Mouse (Mus musculus) 3T3-L1 (cell line): ENCODE measurements around the gene Ccnj.

Experiments used
- DNase-seq: peaks from one replicate; pipeline ENCODE4 v3.0.0-alpha.2; 2015; ENCODE audit warnings: low read depth, low spot score

The Ccnj gene

DNA sequence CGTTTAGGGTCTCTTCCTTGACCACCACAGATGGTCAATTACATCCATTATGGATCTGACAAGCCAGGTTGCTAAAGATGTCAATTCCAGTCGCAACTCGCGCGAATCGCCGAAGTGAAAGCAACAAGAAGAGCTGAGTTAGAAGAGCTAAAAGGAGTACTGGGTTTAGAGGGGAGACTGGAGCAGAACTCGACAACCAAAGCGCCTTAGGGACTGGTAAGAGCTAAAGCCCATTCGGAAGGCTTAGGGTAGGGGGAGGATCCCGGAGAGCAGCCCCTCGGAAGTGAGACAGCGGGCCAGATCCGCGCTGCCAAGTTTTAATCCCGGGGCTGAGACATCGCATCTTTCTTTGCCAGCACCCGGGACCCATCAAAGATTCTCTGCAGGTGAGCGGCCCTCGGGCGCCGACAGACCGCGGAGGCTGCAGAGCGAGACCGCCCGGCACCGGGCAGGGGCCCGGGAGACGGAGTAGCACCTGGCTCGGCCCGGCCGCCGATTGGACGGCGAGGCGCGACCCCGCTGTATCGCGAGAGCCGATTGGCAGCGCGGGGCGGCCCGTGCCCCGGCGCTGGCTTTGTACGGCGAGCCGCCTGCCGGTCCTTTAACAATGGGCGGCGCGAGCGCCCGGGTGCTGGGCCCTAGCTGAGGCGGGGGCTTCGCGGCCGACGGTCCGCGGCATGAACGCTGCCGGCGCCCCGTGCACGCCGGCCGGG, at the start of gene Ccnj:
Gene Ccnj (plus strand): TSS at position 577 of the 713 bp plus-strand sequence.
- peak; percentile 77 for DNase-seq

- no peak for DNase-seq
Measured at GRCm38 (mm10) chr19:40788004-40788714, 42.9 kb upstream of the Ccnj start.

- DNase-seq: peak; percentile 10
Measured at GRCm38 (mm10) chr19:40788715-40789084, 42.4 kb upstream of the Ccnj start.

GRCm38 (mm10) chr19:40805176-40805737, 25.8 kb upstream of the Ccnj start:
- DNase-seq: no peak

DNA sequence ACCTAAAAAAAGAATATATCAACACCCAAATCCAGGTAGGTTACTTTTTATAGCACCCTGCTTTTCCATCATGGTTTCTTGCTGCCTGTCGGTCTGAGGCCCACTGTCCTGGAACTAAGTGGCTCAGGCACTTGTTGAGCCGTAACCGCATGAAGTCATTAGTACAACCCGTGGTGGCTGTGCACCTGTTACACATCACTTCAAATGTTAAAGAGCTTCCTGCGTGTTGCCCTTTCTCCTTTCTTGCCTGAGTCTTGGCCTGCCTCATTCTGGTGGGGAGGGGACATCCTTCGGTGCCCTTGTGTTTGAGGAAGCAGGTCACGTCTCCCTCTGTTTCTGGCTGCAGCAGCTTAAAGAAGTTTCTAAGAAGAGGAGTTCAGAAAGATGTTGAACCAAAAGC, 21.2 kb upstream of the Ccnj start:
- DNase-seq: no peak

DNA sequence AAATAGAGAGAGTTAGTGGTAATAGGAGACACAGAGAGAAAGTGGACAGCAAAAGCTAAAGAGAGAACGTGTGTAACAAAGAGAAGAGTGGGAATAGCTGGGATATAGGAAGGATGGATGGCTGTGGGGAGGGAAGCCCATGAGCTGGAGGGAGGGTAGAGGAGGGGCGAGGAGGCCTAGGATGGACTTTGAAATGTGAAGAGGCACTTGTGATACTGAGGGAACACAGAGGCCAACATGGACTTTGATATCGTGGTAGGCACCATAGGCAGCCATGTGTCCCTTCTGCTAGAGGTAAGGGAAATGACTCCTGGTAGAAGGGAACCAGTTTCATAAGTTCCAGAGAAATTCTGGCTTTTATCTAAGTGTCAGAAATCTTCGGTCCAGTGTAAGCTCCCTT, 19.2 kb upstream of the Ccnj start:
- no peak for DNase-seq

- DNase-seq: no peak
Measured at GRCm38 (mm10) chr19:40812778-40813177, 18.3 kb upstream of the Ccnj start.

DNA sequence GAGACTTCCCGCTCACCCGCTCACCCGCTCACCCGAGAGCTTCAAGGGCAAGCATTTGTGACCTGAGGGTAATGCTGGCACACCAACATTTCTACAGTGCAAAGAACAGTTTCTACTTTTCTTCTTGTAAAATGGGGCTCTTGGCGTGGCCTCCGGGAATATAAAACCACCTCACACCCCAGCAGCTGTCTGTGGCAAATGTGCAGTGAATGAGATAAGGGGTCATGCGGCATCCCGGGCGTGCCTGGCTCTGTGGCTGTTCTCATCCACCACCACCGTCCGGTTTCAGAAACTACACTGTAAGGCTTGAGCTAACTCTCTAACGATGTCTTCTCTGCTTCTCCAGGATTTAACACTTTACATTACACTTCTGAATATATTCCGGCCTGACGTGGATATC, 17.7 kb upstream of the Ccnj start:
- no peak for DNase-seq

DNA sequence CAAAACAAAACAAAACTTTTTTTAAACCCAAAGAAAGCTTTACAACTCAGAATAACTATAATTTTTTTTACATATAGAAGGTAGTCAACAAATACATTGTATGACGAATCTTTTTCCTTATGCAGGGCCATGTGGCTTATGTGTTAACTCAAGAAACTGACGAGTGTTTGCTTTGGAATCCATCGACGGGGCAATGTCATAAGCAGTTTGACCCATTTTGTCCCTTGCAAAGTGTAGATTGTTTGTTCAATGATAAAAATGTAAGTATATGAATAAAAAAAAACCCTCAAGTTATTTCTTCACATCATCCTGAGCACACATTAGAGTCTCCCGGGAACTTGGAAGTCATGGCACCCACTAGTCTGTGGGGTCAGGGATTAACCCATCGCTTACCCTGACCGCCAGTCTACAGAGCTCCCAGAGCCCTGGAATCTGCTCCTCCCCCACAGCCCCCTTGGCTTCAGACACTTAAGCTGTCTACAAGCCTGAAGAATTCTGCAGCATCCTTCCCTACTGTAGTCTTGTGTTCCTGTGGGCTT, 15.4 kb upstream of the Ccnj start:
- DNase-seq: no peak

GRCm38 (mm10) chr19:40817901-40818532, 13.1 kb upstream of the Ccnj start:
- DNase-seq: no peak

GRCm38 (mm10) chr19:40818764-40819163, 12.3 kb upstream of the Ccnj start:
- DNase-seq: no peak

- DNase-seq: no peak
Measured at GRCm38 (mm10) chr19:40821306-40821825, 9.7 kb upstream of the Ccnj start.

GRCm38 (mm10) chr19:40825636-40826035, 5.4 kb upstream of the Ccnj start:
- DNase-seq: no peak

DNA sequence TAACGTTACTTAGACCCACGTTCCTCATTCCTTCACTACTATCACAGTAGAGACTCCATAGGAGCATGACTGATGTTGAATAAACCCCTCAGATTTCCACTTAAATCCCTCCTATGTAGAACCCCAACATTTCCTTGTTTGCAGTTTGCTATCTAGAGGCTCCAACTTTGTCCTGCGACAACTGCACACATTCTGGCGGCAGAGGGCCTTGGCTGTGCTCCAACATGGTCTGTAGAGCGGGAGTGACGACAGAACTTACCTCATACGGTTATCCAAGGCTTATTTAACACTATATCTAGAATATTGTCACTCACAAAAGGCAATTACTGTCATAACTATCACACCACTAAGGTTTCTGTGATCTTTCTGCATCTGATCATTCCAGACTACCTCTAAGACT, 4.3 kb upstream of the Ccnj start:
- no peak for DNase-seq

GRCm38 (mm10) chr19:40830198-40830597, 881 bp upstream of the Ccnj start:
- DNase-seq: no peak

DNA sequence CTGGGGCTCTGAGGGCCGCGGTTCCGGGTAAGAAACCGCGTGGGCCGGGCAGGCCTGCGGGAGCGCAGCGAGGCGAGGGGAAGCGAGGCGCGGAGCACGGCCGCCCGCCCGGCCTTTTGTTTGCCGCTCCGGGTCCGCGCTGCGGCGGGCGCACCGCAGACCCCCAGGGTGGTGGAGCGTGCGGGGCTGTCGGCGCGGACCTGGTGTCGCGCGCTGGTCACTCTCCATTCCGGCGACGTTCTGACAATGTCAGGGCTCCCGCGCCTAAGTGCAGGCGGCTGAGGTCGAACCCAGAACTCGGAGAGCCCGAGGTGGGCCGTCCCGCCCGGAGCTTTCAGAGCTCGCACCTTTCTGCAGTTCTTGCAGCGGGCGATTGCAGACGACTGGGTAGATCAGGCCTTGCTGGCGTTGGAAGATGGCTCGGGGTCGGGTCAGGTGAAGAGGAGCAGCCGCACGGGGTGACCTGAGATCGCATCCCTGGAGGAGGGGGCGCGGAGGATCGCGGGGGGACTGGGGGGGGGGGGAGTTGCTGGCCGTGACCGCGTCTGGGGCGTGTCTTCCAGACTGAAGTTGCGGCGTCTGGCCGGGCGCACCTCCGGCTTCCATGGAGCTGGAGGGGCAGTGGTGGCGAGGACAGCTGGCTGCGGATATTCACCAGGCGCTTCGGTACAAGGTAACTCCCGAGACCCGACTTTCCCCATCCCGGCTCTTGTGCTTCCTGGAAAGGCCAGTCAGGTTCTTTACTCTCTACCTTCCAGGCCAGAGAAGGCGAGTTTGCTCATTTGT, 530 bp downstream of the Ccnj start:
- peak; percentile 45 for DNase-seq

DNA sequence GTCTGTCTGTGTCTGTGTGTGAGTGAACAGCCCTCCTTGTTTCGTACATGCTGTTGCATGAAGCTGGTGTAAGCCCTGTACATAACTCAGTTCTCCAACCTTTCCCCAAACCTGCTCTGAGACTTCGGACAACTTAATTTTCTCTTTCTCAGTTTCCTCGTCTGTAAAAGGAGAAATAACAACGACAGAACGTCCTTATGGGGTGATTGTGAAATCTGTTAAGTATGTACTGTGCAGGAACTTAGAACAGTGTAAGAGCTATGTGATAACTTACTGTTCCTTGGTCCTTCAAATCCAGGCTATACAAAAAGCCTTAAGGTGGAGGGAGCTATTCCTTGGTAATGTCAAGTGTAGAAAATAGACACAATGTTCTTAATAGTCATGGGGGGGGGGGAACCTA, 1.3 kb downstream of the Ccnj start:
- DNase-seq: no peak

DNA sequence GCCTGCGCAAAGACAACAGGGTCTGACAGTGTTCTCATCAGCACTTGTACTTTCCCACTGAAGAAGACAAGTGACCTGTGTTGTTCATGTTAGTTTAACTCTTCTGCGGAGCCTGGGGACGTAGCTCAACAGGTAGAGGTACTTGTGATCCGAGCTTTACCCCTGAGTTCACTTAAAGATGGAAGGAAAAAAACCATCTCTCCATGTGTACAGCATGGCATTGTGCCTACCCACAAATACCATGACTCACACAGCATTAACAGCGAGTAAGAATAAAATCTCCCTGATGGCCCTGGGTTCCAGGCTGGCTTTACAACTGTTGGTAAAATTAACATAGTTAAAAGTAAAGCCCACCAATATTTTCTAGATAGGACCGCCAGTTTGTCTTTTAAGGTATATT, 3.4 kb downstream of the Ccnj start:
- peak; percentile 77 for DNase-seq

DNA sequence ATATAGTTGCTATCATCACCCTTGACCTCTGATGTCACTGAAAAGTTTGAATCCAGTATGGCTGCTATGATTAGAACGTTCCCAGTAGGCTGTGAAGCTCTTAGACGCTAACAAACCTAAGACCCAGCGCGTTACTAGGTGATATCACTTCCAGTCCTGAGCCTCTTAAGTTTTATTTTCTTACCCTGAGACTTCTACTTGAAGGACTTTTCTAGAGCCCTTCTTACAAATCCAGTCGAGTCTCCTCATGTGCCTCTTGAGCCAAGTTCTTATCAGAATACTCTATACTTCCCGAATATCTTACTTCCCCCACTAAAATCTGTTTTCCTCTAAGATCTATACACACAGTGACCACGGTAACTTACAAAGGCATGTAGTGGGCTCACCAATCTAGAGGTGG, 7.1 kb downstream of the Ccnj start:
- DNase-seq: no peak

DNA sequence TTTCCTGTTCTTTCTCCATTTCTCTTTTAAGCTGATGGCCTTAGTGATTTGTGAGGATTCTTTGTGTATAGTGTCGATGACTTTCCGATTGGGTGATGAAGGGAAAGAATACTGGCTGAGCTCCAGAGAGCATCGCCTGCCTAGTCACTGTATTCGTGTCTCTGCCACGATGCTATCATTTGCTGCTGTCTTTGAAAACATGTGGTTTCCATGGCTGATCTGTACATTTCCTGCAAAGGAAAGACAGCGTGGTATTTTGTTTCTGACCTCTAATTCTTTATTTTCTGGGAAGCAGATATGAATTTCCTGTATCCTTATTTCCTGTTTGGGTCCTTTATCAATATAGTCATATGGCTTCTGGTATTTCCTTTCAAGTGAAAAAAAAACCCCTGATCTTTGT, 9.2 kb downstream of the Ccnj start:
- DNase-seq: no peak

- DNase-seq: no peak
Measured at GRCm38 (mm10) chr19:40841083-40841482, 10.0 kb downstream of the Ccnj start.
